Mouse (Mus musculus) adrenal gland, postnatal 14 days (tissue): Measurements from ENCODE around the gene Med25. TPM values are rescaled to one million over a fixed set of nuclear protein-coding genes. Genes with fewer than 3 reads are reported as not detected.

ENCODE experiments used
- DNase-seq: peaks from one replicate; pipeline ENCODE4 v3.0.0; 2021; ENCODE audit warnings: mixed read lengths
- long read RNA-seq, 2 experiments: library from polyadenylated mRNA; stranded (forward); transcript quantifications; one replicate each; pipeline ENCODE4 v2.0.0; 2021
- total RNA-seq: library from RNA; stranded (reverse); gene quantifications from 2 replicates; pipeline ENCODE4 v1.2.3, GENCODE M21; 2021

Gene Med25
- total RNA-seq, result 75.3 and 87.2 TPM in 2 replicates
- long read RNA-seq, experiment 1, transcript Med25-201 (18 exons, 2,619 nt), result major isoform, 105 of 208 reads
- long read RNA-seq, experiment 1, transcript Med25-210 (18 exons, 3,693 nt), result minor isoform, 11 of 208 reads
- long read RNA-seq, experiment 1, partial matches to known transcripts, result 22 of 208 reads
- long read RNA-seq, experiment 1, other reads (novel, unspliced or antisense), result 67 of 208 reads
- long read RNA-seq, experiment 2, transcript Med25-201 (18 exons, 2,619 nt), result major isoform, 71 of 150 reads
- long read RNA-seq, experiment 2, transcript Med25-210 (18 exons, 3,693 nt), result minor isoform, 8 of 150 reads
- long read RNA-seq, experiment 2, partial matches to known transcripts, result 21 of 150 reads
- long read RNA-seq, experiment 2, other reads (novel, unspliced or antisense), result 47 of 150 reads

GRCm38 (mm10) chr7:44892276-44892921, at the start of gene Med25:
TSS of gene Med25 (minus strand) at chr7:44892712.
- peak; percentile 92 for DNase-seq

GRCm38 (mm10) chr7:44938680-44939079, 46.2 kb upstream of the Med25 start:
- DNase-seq, result no peak

- DNase-seq, result peak; percentile 100
Observed at GRCm38 (mm10) chr7:44929204-44930151, 37.0 kb upstream of the Med25 start, which contains the start of gene Ap2a1. TSS of gene Ap2a1 (minus strand) at chr7:44929496.

- DNase-seq, result no peak
Observed at GRCm38 (mm10) chr7:44928570-44928969, 36.1 kb upstream of the Med25 start.

- DNase-seq, result peak; percentile 52
Observed at GRCm38 (mm10) chr7:44925468-44925867, 33.0 kb upstream of the Med25 start.

GRCm38 (mm10) chr7:44922530-44922929, 30.0 kb upstream of the Med25 start:
- DNase-seq, result no peak

- DNase-seq, result no peak
Observed at GRCm38 (mm10) chr7:44919127-44919526, 26.6 kb upstream of the Med25 start.

GRCm38 (mm10) chr7:44918219-44918618, 25.7 kb upstream of the Med25 start:
- DNase-seq, result no peak

GRCm38 (mm10) chr7:44916881-44917280, 24.4 kb upstream of the Med25 start:
- DNase-seq, result no peak

- DNase-seq, result peak; percentile 58
Observed at GRCm38 (mm10) chr7:44916191-44916590, 23.7 kb upstream of the Med25 start.

- no peak for DNase-seq
Observed at GRCm38 (mm10) chr7:44915314-44915713, 22.8 kb upstream of the Med25 start.

GRCm38 (mm10) chr7:44914396-44914795, 21.9 kb upstream of the Med25 start:
- no peak for DNase-seq

- DNase-seq, result peak; percentile 86
Observed at GRCm38 (mm10) chr7:44908706-44909476, 16.4 kb upstream of the Med25 start.

- no peak for DNase-seq
Observed at GRCm38 (mm10) chr7:44905430-44905829, 12.9 kb upstream of the Med25 start.

- DNase-seq, result peak; percentile 71
Observed at GRCm38 (mm10) chr7:44901230-44901722, 8.8 kb upstream of the Med25 start.

- DNase-seq, result no peak
Observed at GRCm38 (mm10) chr7:44900632-44901031, 8.1 kb upstream of the Med25 start.

GRCm38 (mm10) chr7:44898607-44899006, 6.1 kb upstream of the Med25 start:
- peak; percentile 70 for DNase-seq

- DNase-seq, result peak; percentile 41
Observed at GRCm38 (mm10) chr7:44896499-44896898, 4.0 kb upstream of the Med25 start.

GRCm38 (mm10) chr7:44895593-44896434, 3.3 kb upstream of the Med25 start, which contains the start of gene Fuz:
TSS of gene Fuz (plus strand) at chr7:44896079.
- DNase-seq, result peak; percentile 94

GRCm38 (mm10) chr7:44895206-44895592, 2.7 kb upstream of the Med25 start:
- no peak for DNase-seq
